Comparison of ENCODE assay signal across 1 mouse cellular context in the genomic region with DNA sequence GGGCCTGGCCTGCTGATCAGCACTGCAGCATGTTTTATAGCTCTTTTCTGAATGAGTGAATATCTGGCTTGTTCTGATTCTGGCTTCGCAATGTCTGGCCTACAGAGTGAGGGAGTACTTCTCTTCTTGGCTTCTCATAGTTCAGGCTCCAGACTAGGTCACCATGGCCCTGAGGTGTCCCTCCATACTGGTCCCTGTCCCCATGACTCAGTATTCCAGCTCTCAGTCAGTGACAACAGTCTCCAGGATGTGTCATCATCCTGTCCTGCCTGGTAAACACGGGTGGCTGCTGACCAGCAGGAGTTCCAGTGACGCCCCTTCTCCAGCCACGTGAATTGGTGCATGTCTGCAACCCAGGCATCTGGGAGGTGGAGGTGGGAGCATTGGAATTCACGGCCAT.
TF ChIP-seq lines count a peak whose summit lies in the region.

No protein-coding gene starts in this region.

TF ChIP-seq in CH12.LX, 34 proteins besides CTCF, POLR2A, EP300 and RAD21 (continued from another document):
- TF ChIP-seq ZMIZ1 (IDR thresholded peaks at IDR 0.05; ENCODE audit: low read depth, low read length) (no peak), JUN (IDR thresholded peaks at IDR 0.05; ENCODE audit: insufficient read depth, low read depth, low read length) (no peak), ZC3H11A (IDR thresholded peaks at IDR 0.05; ENCODE audit: low read depth, low read length) (no peak), ZNF384 (IDR thresholded peaks at IDR 0.05; ENCODE audit: low read depth, low read length) (no peak), ELF1 (IDR thresholded peaks at IDR 0.05; ENCODE audit: low read depth, low read length) (no peak), SIN3A (IDR thresholded peaks at IDR 0.05; ENCODE audit: low read length) (no peak), HCFC1 (IDR thresholded peaks at IDR 0.05; ENCODE audit: low read depth, low read length) (no peak), CHD1 (IDR thresholded peaks at IDR 0.05; ENCODE audit: low read depth, low read length) (no peak)
